Mouse (Mus musculus) midbrain, embryonic 13.5 days (tissue): ENCODE measurements around the gene Dpm3. TPM values are rescaled to one million over a fixed set of nuclear protein-coding genes. Genes with fewer than 3 reads are reported as not detected.

Source experiments
- ATAC-seq: fragments of 200-750 bp; cut with Nextera tagmentation; 2 replicates; pipeline ENCODE4 v1.8.0; 2017; ENCODE audit warnings: mild to moderate bottlenecking, moderate TSS enrichment, moderate library complexity
- H3K27ac ChIP-seq: fragments of 300-500 bp; sonication (generic); 2 replicates; pipeline ENCODE4 v1.5.1; 2015; ENCODE audit warnings: inconsistent platforms, mild to moderate bottlenecking, moderate library complexity
- H3K27me3 ChIP-seq: fragments of 300-500 bp; sonication (generic); 2 replicates; pipeline ENCODE4 v1.6.1; 2015; ENCODE audit warnings: mild to moderate bottlenecking, inconsistent platforms
- H3K36me3 ChIP-seq: fragments of 300-500 bp; sonication (generic); 2 replicates; pipeline ENCODE4 v1.6.1; 2015; ENCODE audit warnings: mild to moderate bottlenecking, inconsistent platforms
- H3K4me1 ChIP-seq: fragments of 300-500 bp; sonication (generic); replicated peaks from 2 replicates; pipeline ENCODE4 v1.6.1; 2015; ENCODE audit warnings: inconsistent platforms
- H3K4me2 ChIP-seq: fragments of 300-500 bp; sonication (generic); replicated peaks from 2 replicates; pipeline ENCODE4 v1.6.1; 2015; ENCODE audit warnings: moderate library complexity, mild to moderate bottlenecking, inconsistent platforms
- H3K4me3 ChIP-seq: fragments of 300-500 bp; sonication (generic); replicated peaks from 2 replicates; pipeline ENCODE4 v1.5.1; 2015; ENCODE audit warnings: mild to moderate bottlenecking, inconsistent platforms
- H3K9ac ChIP-seq: fragments of 300-500 bp; sonication (generic); replicated peaks from 2 replicates; pipeline ENCODE4 v1.6.1; 2015; ENCODE audit warnings: mild to moderate bottlenecking, inconsistent platforms
- H3K9me3 ChIP-seq: fragments of 300-500 bp; sonication (generic); 2 replicates; pipeline ENCODE4 v1.6.1; 2016; ENCODE audit warnings: mild to moderate bottlenecking, inconsistent platforms
- WGBS: fragments of 180-500 bp; shearing (Covaris S2); methylation state at CpG from one replicate; pipeline ENCODE4 v1.1.7; 2015; 5-methylcytosine and 5-hydroxymethylcytosine counted together
- polyA plus RNA-seq: library from polyadenylated mRNA; unstranded; fragments of >200 nt; fragmentation: Nextera tagmentation; extraction: Ambion mirVana; gene quantifications from 2 replicates; pipeline ENCODE4 v1.2.1, GENCODE M21; 2015

Dpm3 gene
- polyA plus RNA-seq, 1 experiment from 2014 or later = 75.9 TPM

DNA sequence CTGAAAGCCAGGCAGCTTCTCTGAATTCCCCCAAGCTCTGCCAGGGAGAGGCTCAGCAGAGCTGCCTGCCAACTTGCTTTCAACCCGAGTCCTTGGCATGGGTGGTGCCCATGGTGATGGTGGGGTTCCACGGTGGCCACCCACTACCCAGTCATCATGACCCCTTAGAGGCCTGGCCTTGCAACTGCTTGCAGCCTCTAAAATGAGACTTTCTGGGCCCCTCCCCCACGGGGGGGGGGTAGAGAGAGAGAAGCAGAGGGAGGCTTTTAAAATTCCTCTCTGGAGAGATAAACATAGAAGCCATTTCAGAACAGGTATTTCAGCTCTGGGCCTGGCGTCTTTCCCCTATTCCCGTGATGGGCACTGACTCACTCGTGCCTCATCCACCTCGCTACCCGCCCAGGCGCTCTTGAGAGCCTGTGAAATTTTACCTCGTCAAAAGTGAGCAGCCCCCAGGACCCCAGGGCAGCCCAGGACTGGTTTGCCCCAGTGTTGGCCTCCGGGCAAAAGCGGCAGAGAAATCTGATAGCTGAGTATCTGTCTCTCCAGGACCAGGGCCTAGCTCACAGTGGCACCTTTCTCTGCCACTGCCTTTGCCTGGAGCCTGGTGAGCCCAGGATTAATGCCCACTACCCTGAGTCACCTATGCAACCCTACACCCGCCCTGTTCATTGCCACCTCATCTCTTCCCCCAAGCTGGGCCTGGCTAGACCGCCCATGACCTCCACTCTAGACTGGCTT lies 18.3 kb downstream of the Dpm3 start:
- H3K4me1 ChIP-seq = peaks cover 33% of the 10 kb centered on the region
- ATAC-seq = no peak
- 0 out of 2 replicates have a peak overlapping the region, but pooled peaks have one; percentile 32 for H3K9ac ChIP-seq
- no peaks in the 10 kb centered on the region for H3K9me3 ChIP-seq
- H3K27me3 ChIP-seq = peaks cover 55% of the 10 kb centered on the region
- no peaks in the 10 kb centered on the region for H3K36me3 ChIP-seq
- 61% methylated on average over 14 of the region's 14 CpGs for WGBS
- H3K4me3 ChIP-seq = 0 out of 2 replicates have a peak overlapping the region, but pooled peaks have one; percentile 2
- peak overlapping the region; percentile 82; the same call in 1 of the 2 replicates for H3K4me2 ChIP-seq
- H3K27ac ChIP-seq = no peak overlapping the region

DNA sequence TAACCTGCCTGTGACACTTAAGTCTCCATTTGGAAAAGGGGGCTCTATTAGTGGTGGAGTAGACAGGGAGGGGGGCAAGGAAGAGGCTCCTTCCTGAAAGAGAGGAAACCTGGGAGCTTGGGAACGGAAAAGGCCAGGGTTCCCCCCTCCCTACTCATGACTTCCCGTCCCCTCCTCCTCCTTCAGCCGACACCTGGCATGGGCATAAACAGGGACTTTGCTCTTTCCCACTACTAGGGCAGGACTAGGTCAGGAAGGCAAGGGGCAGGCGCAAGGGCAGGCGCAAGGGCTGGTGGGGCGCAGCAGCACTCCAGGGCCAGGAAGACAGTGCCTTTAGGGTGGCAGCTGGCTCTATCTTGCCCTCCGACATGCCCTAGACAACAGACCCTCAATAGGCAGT lies 18.9 kb downstream of the Dpm3 start:
- H3K4me1 ChIP-seq = peaks cover 33% of the 10 kb centered on the region
- no peak overlapping the region for H3K9ac ChIP-seq
- 76% methylated on average over 7 of the region's 7 CpGs for WGBS
- peaks cover 55% of the 10 kb centered on the region for H3K27me3 ChIP-seq
- H3K4me2 ChIP-seq = peak overlapping the region; percentile 82
- ATAC-seq = no peak
- 0 out of 2 replicates have a peak overlapping the region, but pooled peaks have one; percentile 2 for H3K4me3 ChIP-seq
- H3K9me3 ChIP-seq = no peaks in the 10 kb centered on the region
- H3K27ac ChIP-seq = no peak overlapping the region
- no peaks in the 10 kb centered on the region for H3K36me3 ChIP-seq

- Histone ChIP-seq H3K9me3 (no peaks in the 10 kb centered on the region), H3K9ac (no peak overlapping the region), H3K4me2 (peak overlapping the region; percentile 82), H3K27ac (no peak overlapping the region), H3K4me3 (peak overlapping the region; percentile 44), H3K4me1 (peaks cover 33% of the 10 kb centered on the region), H3K36me3 (no peaks in the 10 kb centered on the region), H3K27me3 (peaks cover 55% of the 10 kb centered on the region)
- ATAC-seq = no peak
- 32% methylated on average over 8 of the region's 8 CpGs for WGBS
Observed at GRCm38 (mm10) chr3:89278643-89279042, 19.5 kb downstream of the Dpm3 start.

DNA sequence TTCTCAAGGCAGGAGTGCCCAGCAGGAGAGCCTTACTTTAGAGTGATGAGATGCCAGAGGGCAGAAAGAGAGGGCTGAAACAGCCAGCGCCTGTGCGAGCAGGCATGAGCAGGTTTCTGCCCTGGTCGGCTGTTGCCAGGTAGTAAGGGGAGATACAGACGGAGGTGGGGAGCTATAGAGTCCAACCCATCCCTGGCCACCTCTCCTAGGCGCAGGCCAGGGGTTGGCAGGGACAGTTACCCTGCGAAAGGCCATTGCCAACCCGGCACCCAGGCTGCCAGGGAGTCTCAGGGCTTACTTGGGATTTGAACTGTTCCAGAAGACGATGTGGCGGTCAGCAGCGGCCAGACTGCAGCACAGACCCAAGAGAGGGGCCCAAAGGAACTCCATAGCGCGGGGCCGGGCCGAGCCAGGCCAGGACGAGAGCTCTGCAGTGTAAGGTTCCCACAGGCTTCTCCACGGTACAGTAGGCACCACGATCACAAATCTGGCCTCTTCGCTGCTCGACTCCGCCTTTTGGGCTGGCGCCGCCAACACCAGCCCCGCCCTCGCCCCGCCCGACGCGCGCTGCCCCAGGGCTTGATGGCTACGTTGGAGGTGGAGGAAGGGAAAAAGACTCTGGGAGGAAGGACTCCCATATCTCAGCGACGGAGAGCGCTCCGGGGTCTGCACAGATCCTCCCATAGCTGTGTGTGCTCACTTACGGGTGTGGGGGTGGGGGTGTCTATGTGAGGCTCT lies 20.2 kb downstream of the Dpm3 start:
- WGBS = 2% methylated on average over 35 of the region's 35 CpGs
- peak overlapping the region; percentile 11; the same call in 1 of the 2 replicates for H3K27ac ChIP-seq
- no peaks in the 10 kb centered on the region for H3K9me3 ChIP-seq
- peak overlapping the region; percentile 61 for H3K9ac ChIP-seq
- H3K27me3 ChIP-seq = peaks cover 55% of the 10 kb centered on the region
- peak; percentile 62 for ATAC-seq
- H3K36me3 ChIP-seq = no peaks in the 10 kb centered on the region
- peak overlapping the region; percentile 44 for H3K4me3 ChIP-seq
- peak overlapping the region; percentile 82 for H3K4me2 ChIP-seq
- peaks cover 33% of the 10 kb centered on the region for H3K4me1 ChIP-seq

DNA sequence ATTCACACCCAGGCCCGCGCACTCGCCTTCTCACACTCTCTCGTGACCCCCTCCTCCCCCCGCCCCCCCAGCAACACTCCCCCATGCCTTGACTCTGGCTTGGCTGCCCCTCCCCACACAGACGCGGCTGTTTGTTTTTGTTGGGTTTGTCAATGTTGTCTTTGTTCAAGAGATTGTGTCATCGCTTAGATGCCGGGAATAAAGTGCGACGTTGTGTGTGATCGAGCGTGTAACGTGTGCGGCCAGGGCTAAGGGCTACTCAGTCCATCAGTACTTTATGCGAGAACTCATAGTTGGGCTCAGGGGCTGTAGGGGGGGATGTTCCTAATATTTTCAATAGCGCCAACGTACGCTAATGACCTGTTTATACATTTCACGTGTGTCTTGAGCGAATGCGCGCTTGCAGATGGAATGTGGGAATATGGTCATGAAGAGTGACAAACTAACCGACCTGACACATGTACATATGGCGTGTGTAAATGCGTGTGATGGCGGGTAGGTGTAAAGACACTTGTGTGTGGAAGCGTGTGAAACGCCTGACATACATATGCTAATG lies 21.0 kb downstream of the Dpm3 start:
- under 1% methylated on average over 29 of the region's 29 CpGs for WGBS
- ATAC-seq = peak; percentile 24; the same call in 1 of the 2 replicates
- Histone ChIP-seq H3K4me3 (peak overlapping the region; percentile 44), H3K4me2 (peak overlapping the region; percentile 82), H3K27ac (0 out of 2 replicates have a peak overlapping the region, but pooled peaks have one; percentile 11), H3K27me3 (peaks cover 58% of the 10 kb centered on the region), H3K9me3 (no peaks in the 10 kb centered on the region), H3K4me1 (peaks cover 33% of the 10 kb centered on the region), H3K9ac (peak overlapping the region; percentile 61), H3K36me3 (no peaks in the 10 kb centered on the region)

- Histone ChIP-seq H3K27me3 (peaks cover 58% of the 10 kb centered on the region), H3K4me3 (peak within 1 kb of the TSS; percentile 44), H3K27ac (0 out of 2 replicates have a peak within 1 kb of the TSS, but pooled peaks have one; percentile 11), H3K36me3 (no peaks in the 10 kb centered on the region), H3K9me3 (no peaks in the 10 kb centered on the region), H3K4me2 (peak within 1 kb of the TSS; percentile 82), H3K9ac (peak within 1 kb of the TSS; percentile 61), H3K4me1 (peaks cover 33% of the 10 kb centered on the region)
- peak; percentile 49 for ATAC-seq
- WGBS = under 1% methylated on average over 52 of the region's 52 CpGs
Observed at GRCm38 (mm10) chr3:89280606-89281511, 21.7 kb downstream of the Dpm3 start, which contains the start of gene Efna1. TSS of gene Efna1 (minus strand) at chr3:89281142.

DNA sequence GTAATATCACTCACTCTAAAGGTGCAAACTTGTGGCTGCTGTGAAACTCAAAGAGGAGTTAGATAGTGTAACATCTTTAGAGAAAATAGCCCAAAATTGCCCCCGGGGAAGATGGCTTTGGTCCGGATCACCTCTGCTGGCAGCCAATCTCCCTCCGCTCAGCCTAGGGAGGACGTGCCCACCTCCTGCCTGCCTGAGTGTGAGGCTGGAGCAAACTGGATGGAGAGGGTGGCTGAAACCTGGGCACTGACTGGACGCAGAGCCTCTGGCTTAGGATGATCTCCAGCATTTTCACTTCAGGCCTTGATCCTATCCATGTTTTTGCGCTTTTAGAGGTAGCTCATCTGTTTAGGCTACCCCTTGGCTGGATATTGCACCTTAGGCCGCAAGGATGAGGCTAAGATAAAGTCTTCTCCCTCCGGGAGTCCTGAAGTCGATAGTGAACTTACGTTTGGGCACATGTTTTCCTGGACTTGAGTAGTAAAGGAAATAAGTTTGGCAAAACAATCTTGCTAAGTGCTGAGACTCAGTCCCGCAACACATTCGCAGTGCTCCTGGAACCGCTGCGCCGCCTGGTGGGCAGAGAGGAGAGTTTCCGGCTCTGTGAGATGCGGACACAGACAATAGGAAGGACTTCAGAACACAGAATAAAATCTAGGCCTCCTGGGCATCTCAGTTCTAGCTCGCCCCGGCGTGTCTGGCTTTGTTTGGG lies 22.6 kb downstream of the Dpm3 start:
- Histone ChIP-seq H3K27me3 (peaks cover 51% of the 10 kb centered on the region), H3K4me3 (peak overlapping the region; percentile 44)

GRCm38 (mm10) chr3:89282291-89282643 lies 23.1 kb downstream of the Dpm3 start:
- Histone ChIP-seq H3K4me3 (no peak overlapping the region), H3K4me2 (no peak overlapping the region), H3K9ac (0 out of 2 replicates have a peak overlapping the region, but pooled peaks have one; percentile 16), H3K27me3 (peaks cover 46% of the 10 kb centered on the region), H3K9me3 (no peaks in the 10 kb centered on the region), H3K27ac (no peak overlapping the region), H3K4me1 (peaks cover 33% of the 10 kb centered on the region), H3K36me3 (no peaks in the 10 kb centered on the region)
- 24% methylated on average over 4 of the region's 4 CpGs for WGBS
- no peak for ATAC-seq

More for the DNA sequence above, 22.6 kb downstream of the Dpm3 start:
- H3K36me3 ChIP-seq = no peaks in the 10 kb centered on the region
- no peak for ATAC-seq
- H3K9ac ChIP-seq = no peak overlapping the region
- H3K9me3 ChIP-seq = no peaks in the 10 kb centered on the region
- H3K4me1 ChIP-seq = peaks cover 33% of the 10 kb centered on the region
- no peak overlapping the region for H3K27ac ChIP-seq
- WGBS = 13% methylated on average over 20 of the region's 20 CpGs
- peak overlapping the region; percentile 82 for H3K4me2 ChIP-seq

- 89% methylated on average over 3 of the region's 3 CpGs for WGBS
- peaks cover 26% of the 10 kb centered on the region for H3K27me3 ChIP-seq
- no peak overlapping the region for H3K9ac ChIP-seq
- no peaks in the 10 kb centered on the region for H3K9me3 ChIP-seq
- no peak for ATAC-seq
- no peak overlapping the region for H3K27ac ChIP-seq
- H3K4me3 ChIP-seq = no peak overlapping the region
- no peak overlapping the region for H3K4me2 ChIP-seq
- peaks cover 29% of the 10 kb centered on the region for H3K4me1 ChIP-seq
- H3K36me3 ChIP-seq = no peaks in the 10 kb centered on the region
Observed at GRCm38 (mm10) chr3:89284261-89284660, 25.1 kb downstream of the Dpm3 start.

GRCm38 (mm10) chr3:89285526-89285925 lies 26.4 kb downstream of the Dpm3 start:
- peaks cover 16% of the 10 kb centered on the region for H3K4me1 ChIP-seq
- H3K27me3 ChIP-seq = peaks cover 14% of the 10 kb centered on the region
- no peak overlapping the region for H3K9ac ChIP-seq
- no peaks in the 10 kb centered on the region for H3K9me3 ChIP-seq
- no peak for ATAC-seq
- H3K4me2 ChIP-seq = no peak overlapping the region
- no peak overlapping the region for H3K27ac ChIP-seq
- WGBS = 45% methylated on average over 2 of the region's 2 CpGs
- no peak overlapping the region for H3K4me3 ChIP-seq
- no peaks in the 10 kb centered on the region for H3K36me3 ChIP-seq
